Mouse (Mus musculus): Measurements from ENCODE around the gene Anapc2. TPM values are rescaled to one million over a fixed set of nuclear protein-coding genes. Genes with fewer than 3 reads are reported as not detected.

The Anapc2 gene
- total and polyA plus RNA-seq, 3 experiments: 13.0 to 55.2 (median 14.5) TPM

DNA sequence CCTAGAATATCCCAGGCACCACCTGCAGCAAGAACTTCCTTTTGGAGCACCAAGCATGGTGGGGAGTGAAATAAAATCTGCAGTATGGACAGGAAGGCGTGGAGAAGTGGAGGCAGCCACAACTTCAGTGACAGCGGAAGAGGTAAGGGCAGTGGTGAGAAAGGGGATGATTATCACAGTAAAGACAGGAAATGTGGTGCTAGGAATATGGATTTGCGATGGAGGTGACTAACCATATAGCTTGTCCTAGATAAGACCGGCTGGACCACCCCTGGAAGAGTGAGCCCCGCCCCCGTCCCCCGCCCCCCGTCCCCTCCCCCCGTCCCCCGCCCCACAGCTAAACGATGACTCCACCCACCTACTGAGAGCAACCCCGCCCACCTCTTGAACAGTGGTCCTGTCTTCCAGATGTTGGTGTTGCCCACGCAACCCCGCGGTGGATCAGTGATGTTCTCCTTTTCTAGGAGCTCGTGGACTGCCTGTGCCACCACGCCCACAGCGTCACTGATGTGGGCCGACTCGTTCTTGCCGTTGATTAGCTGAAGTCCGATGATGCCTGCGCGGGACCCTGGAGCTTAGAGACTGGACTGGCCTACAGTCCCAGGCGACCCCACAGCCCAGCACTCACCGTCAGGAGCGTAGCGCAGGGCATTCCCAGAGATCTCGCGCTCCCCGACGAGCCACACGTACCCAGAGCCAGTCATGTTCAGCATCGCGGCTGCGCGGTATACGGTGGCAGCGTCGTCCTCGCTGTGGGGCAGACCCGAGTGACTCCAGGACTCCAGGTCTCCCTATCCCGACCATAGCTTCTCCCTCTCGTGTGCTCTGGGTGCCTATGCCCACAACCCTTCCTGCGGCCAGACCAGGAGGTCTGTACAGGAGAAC is 32.6 kb downstream of the Anapc2 start:
- peaks cover 79% of the 10 kb centered on the region for H3K27me3 ChIP-seq (replicated peaks)
- DNase-seq (ENCODE audit: extremely low read depth): peak; percentile 43
- H3K27ac ChIP-seq (ENCODE audit: insufficient read depth, low read depth): no peak overlapping the region
- H3K4me2 ChIP-seq (ENCODE audit: insufficient read depth, low read depth, poor library complexity, severe bottlenecking): peak overlapping the region; percentile 46; the same call in 1 of the 2 replicates
- no peaks in the 10 kb centered on the region for H3K9me3 ChIP-seq (replicated peaks; ENCODE audit: low read length)
- no peak overlapping the region for H3K9ac ChIP-seq (ENCODE audit: insufficient read depth, low read depth)
- peak overlapping the region; percentile 13 to 50 (median 18) for H3K4me3 ChIP-seq (replicated peaks in 1 of 3; ENCODE audit: low read depth in 2 of 3, low read length in 2 of 3, poor library complexity in 1 of 3)
- in situ Hi-C loops (cut with MboI; ENCODE audit: low pct_ligation_motif_present, low pct_unique_long_range_greater_than_20kb, low sequenced_read_pairs): no loop called here
- no peaks in the 10 kb centered on the region for H3K36me3 ChIP-seq (replicated peaks in 1 of 2; ENCODE audit: control insufficient read depth in 1 of 2, insufficient read depth in 1 of 2, low read length in 1 of 2)
- H3K79me2 ChIP-seq (replicated peaks; ENCODE audit: control insufficient read depth, extremely low read depth, insufficient read depth, poor library complexity, severe bottlenecking): no peaks in the 10 kb centered on the region
- TF ChIP-seq ZMIZ1 (IDR thresholded peaks at IDR 0.05; ENCODE audit: low read depth, low read length) (no peak), JUN (IDR thresholded peaks at IDR 0.05; ENCODE audit: insufficient read depth, low read depth, low read length) (no peak), USF2 (conservative IDR thresholded peaks at IDR 0.05; ENCODE audit: low read depth, low read length) (no peak), SMC3 (IDR thresholded peaks at IDR 0.05; ENCODE audit: low read depth, low read length) (no peak), ZC3H11A (IDR thresholded peaks at IDR 0.05; ENCODE audit: low read depth, low read length) (no peak), MYC (IDR thresholded peaks at IDR 0.05; ENCODE audit: low read depth, low read length) (no peak), SIN3A (IDR thresholded peaks at IDR 0.05; ENCODE audit: low read length) (no peak), TCF12 (IDR thresholded peaks at IDR 0.05; ENCODE audit: low read depth, low read length) (no peak), MEF2A (IDR thresholded peaks at IDR 0.05; ENCODE audit: borderline replicate concordance, low read depth, low read length) (no peak), MAFK (IDR thresholded peaks at IDR 0.05; ENCODE audit: insufficient replicate concordance, low read length) (no peak), E2F4 (IDR thresholded peaks at IDR 0.05; ENCODE audit: insufficient replicate concordance, low read depth, low read length) (no peak), ZNF384 (IDR thresholded peaks at IDR 0.05; ENCODE audit: low read depth, low read length) (no peak), USF1 (IDR thresholded peaks at IDR 0.05; ENCODE audit: low read depth, low read length) (no peak), JUND (conservative IDR thresholded peaks at IDR 0.05; ENCODE audit: low read depth, low read length) (no peak), NELFE (IDR thresholded peaks at IDR 0.05; ENCODE audit: low read depth, low read length) (no peak)
- peaks cover 8 to 9% of the 10 kb centered on the region in 2 experiments for H3K4me1 ChIP-seq (ENCODE audit: control insufficient read depth in 1 of 2, insufficient read depth in 2 of 2)
- dilution Hi-C loops (cut with MboI; ENCODE audit: extremely low pct_ligation_motif_present, extremely low pct_unique_long_range_greater_than_20kb, low sequenced_read_pairs): no loop called here

DNA sequence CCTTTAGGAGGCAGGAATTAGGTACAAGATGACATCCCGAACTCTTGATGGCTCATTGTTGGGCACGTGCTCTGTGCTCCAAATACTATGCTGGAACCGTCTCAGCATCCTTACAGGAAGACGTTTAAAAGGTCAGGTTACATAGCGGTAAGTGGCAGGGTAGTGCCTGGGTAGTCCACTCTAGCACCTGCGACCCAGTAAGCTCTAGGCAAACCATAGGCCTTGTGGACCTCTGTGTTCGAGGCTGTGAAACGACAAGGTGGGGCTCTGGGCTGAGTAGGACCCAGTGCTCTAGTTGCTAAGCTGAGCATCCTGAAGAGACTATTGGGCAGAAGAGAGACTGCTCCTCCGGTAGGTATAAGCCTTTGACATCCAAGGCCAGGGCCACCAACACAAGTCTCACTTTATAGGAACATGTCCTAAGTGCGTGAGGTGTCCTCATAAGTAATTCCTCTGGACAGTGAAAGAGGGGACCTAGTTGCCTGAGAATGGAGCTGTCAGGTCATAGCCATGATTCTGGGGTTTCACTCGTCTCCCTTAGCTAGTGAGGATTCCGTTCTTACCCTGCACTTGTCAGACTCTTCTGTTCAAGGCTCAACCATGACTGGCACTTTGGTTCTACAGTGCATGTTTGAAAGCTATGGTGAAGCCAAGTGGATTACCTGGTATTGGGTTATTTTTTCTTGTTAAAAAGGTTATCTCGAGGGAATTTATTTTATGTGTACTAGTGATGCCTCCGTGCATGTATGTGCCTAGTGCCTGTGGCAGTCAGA is 33.5 kb downstream of the Anapc2 start:
- DNase-seq (ENCODE audit: extremely low read depth): no peak
- Histone ChIP-seq H3K36me3 (replicated peaks in 1 of 2; ENCODE audit: control insufficient read depth in 1 of 2, insufficient read depth in 1 of 2, low read length in 1 of 2) (no peaks in the 10 kb centered on the region), H3K27ac (ENCODE audit: insufficient read depth, low read depth) (no peak overlapping the region), H3K27me3 (replicated peaks) (peaks cover 87% of the 10 kb centered on the region), H3K4me3 (replicated peaks in 1 of 3; ENCODE audit: low read depth in 2 of 3, low read length in 2 of 3, poor library complexity in 1 of 3) (no peak overlapping the region), H3K9me3 (replicated peaks; ENCODE audit: low read length) (no peaks in the 10 kb centered on the region), H3K4me1 (ENCODE audit: control insufficient read depth in 1 of 2, insufficient read depth in 2 of 2) (peaks cover 8 to 9% of the 10 kb centered on the region in 2 experiments), H3K4me2 (ENCODE audit: insufficient read depth, low read depth, poor library complexity, severe bottlenecking) (no peak overlapping the region), H3K79me2 (replicated peaks; ENCODE audit: control insufficient read depth, extremely low read depth, insufficient read depth, poor library complexity, severe bottlenecking) (no peaks in the 10 kb centered on the region), H3K9ac (ENCODE audit: insufficient read depth, low read depth) (no peak overlapping the region)
- dilution Hi-C loops (cut with MboI; ENCODE audit: extremely low pct_ligation_motif_present, extremely low pct_unique_long_range_greater_than_20kb, low sequenced_read_pairs) (no loop called here), in situ Hi-C loops (cut with MboI; ENCODE audit: low pct_ligation_motif_present, low pct_unique_long_range_greater_than_20kb, low sequenced_read_pairs) (no loop called here)
- TF ChIP-seq NRF1 (IDR thresholded peaks at IDR 0.05; ENCODE audit: low read depth, low read length) (no peak), POLR2AphosphoS2 (IDR thresholded peaks at IDR 0.05; ENCODE audit: low read depth, low read length) (no peak), JUN (IDR thresholded peaks at IDR 0.05; ENCODE audit: insufficient read depth, low read depth, low read length) (no peak), CHD2 (IDR thresholded peaks at IDR 0.05; ENCODE audit: low read length) (no peak), POLR2A (IDR thresholded peaks at IDR 0.05; ENCODE audit: low read depth, low read length) (no peak), CTCF (conservative IDR thresholded peaks at IDR 0.05 in 1 of 2, IDR thresholded peaks at IDR 0.05 in 1 of 2; ENCODE audit: low read depth in 2 of 2, low read length in 2 of 2) (no peak), UBTF (IDR thresholded peaks at IDR 0.05; ENCODE audit: low read depth, low read length) (no peak), ETS1 (conservative IDR thresholded peaks at IDR 0.05; ENCODE audit: low read depth, low read length) (no peak), IRF4 (IDR thresholded peaks at IDR 0.05; ENCODE audit: low read depth, low read length) (no peak)

All from CH12.LX (cell line).